Mouse (Mus musculus): ENCODE measurements around the gene Ly6g5c. TPM values are rescaled to one million over a fixed set of nuclear protein-coding genes. Genes with fewer than 3 reads are reported as not detected.

Ly6g5c gene
- polyA plus RNA-seq, 1 experiment from 2014 or later = not detected

GRCm38 (mm10) chr17:35141971-35142370 is 33.9 kb downstream of the Ly6g5c start:
- ATAC-seq = no peak
- WGBS (ENCODE audit: insufficient replicate concordance) = 72% methylated on average over 6 of the region's 6 CpGs
- TF ChIP-seq CTCF (IDR thresholded peaks at IDR 0.05; ENCODE audit: low read depth) (no peak), EP300 (IDR thresholded peaks at IDR 0.05; ENCODE audit: low read depth) (no peak)

GRCm38 (mm10) chr17:35146139-35146538 is 38.1 kb downstream of the Ly6g5c start:
- H3K9ac ChIP-seq (replicated peaks) = no peak overlapping the region
- H3K36me3 ChIP-seq (replicated peaks; ENCODE audit: insufficient read depth, low read length) = peaks cover 92% of the 10 kb centered on the region
- H3K27ac ChIP-seq (ENCODE audit: low read depth) = no peak overlapping the region
- DNase-seq = no peak
- ATAC-seq = no peak
- TF ChIP-seq CTCF (IDR thresholded peaks at IDR 0.05; ENCODE audit: low read depth) (no peak), EP300 (IDR thresholded peaks at IDR 0.05; ENCODE audit: low read depth) (no peak)
- H3K4me2 ChIP-seq (ENCODE audit: low read depth, low read length) = no peak overlapping the region
- H3K4me1 ChIP-seq (ENCODE audit: insufficient read depth) = 0 out of 2 replicates have a peak, but pooled peaks cover 2% of the 10 kb centered on the region
- H3K27me3 ChIP-seq (ENCODE audit: insufficient read depth, low read length) = no peaks in the 10 kb centered on the region
- 87% methylated on average over 5 of the region's 5 CpGs for WGBS (ENCODE audit: insufficient replicate concordance)
- no peak overlapping the region for H3K4me3 ChIP-seq (ENCODE audit: low read depth, low read length)
- H3K9me3 ChIP-seq (ENCODE audit: low read length) = no peaks in the 10 kb centered on the region

More at GRCm38 (mm10) chr17:35141971-35142370, 33.9 kb downstream of the Ly6g5c start:
- DNase-seq = no peak
- Histone ChIP-seq H3K9ac (replicated peaks) (no peak overlapping the region), H3K36me3 (replicated peaks; ENCODE audit: insufficient read depth, low read length) (peaks cover 91% of the 10 kb centered on the region), H3K27me3 (ENCODE audit: insufficient read depth, low read length) (no peaks in the 10 kb centered on the region), H3K4me3 (ENCODE audit: low read depth, low read length) (no peak overlapping the region), H3K4me2 (ENCODE audit: low read depth, low read length) (no peak overlapping the region), H3K9me3 (ENCODE audit: low read length) (no peaks in the 10 kb centered on the region), H3K27ac (ENCODE audit: low read depth) (no peak overlapping the region), H3K4me1 (ENCODE audit: insufficient read depth) (peaks cover 4% of the 10 kb centered on the region)

GRCm38 (mm10) chr17:35147348-35147747 is 39.3 kb downstream of the Ly6g5c start:
- Histone ChIP-seq H3K27me3 (ENCODE audit: insufficient read depth, low read length) (no peaks in the 10 kb centered on the region), H3K27ac (ENCODE audit: low read depth) (no peak overlapping the region), H3K9me3 (ENCODE audit: low read length) (no peaks in the 10 kb centered on the region), H3K9ac (replicated peaks) (no peak overlapping the region), H3K36me3 (replicated peaks; ENCODE audit: insufficient read depth, low read length) (peaks cover 90% of the 10 kb centered on the region), H3K4me3 (ENCODE audit: low read depth, low read length) (no peak overlapping the region), H3K4me2 (ENCODE audit: low read depth, low read length) (no peak overlapping the region), H3K4me1 (ENCODE audit: insufficient read depth) (0 out of 2 replicates have a peak, but pooled peaks cover 2% of the 10 kb centered on the region)
- TF ChIP-seq CTCF (IDR thresholded peaks at IDR 0.05; ENCODE audit: low read depth) (no peak), EP300 (IDR thresholded peaks at IDR 0.05; ENCODE audit: low read depth) (no peak)
- ATAC-seq (no peak), DNase-seq (no peak)
- WGBS (ENCODE audit: insufficient replicate concordance) = 63% methylated on average over 3 of the region's 3 CpGs

- Histone ChIP-seq H3K36me3 (replicated peaks; ENCODE audit: insufficient read depth, low read length) (peaks cover 90% of the 10 kb centered on the region), H3K4me2 (ENCODE audit: low read depth, low read length) (no peak overlapping the region), H3K4me3 (ENCODE audit: low read depth, low read length) (no peak overlapping the region), H3K9me3 (ENCODE audit: low read length) (no peaks in the 10 kb centered on the region), H3K4me1 (ENCODE audit: insufficient read depth) (0 out of 2 replicates have a peak, but pooled peaks cover 2% of the 10 kb centered on the region), H3K27me3 (ENCODE audit: insufficient read depth, low read length) (no peaks in the 10 kb centered on the region), H3K27ac (ENCODE audit: low read depth) (no peak overlapping the region), H3K9ac (replicated peaks) (no peak overlapping the region)
- TF ChIP-seq CTCF (IDR thresholded peaks at IDR 0.05; ENCODE audit: low read depth) (no peak), EP300 (IDR thresholded peaks at IDR 0.05; ENCODE audit: low read depth) (no peak)
- DNase-seq (no peak), ATAC-seq (0 out of 2 replicates have a peak, but pooled peaks have one; percentile 4)
- 63% methylated on average over 5 of the region's 5 CpGs for WGBS (ENCODE audit: insufficient replicate concordance)
Observed at GRCm38 (mm10) chr17:35147922-35148639, 40.0 kb downstream of the Ly6g5c start.

- Histone ChIP-seq H3K4me1 (ENCODE audit: insufficient read depth) (0 out of 2 replicates have a peak, but pooled peaks cover 2% of the 10 kb centered on the region), H3K27ac (ENCODE audit: low read depth) (no peak overlapping the region), H3K4me2 (ENCODE audit: low read depth, low read length) (no peak overlapping the region), H3K36me3 (replicated peaks; ENCODE audit: insufficient read depth, low read length) (peaks cover 90% of the 10 kb centered on the region), H3K9ac (replicated peaks) (no peak overlapping the region), H3K4me3 (ENCODE audit: low read depth, low read length) (no peak overlapping the region), H3K9me3 (ENCODE audit: low read length) (no peaks in the 10 kb centered on the region), H3K27me3 (ENCODE audit: insufficient read depth, low read length) (no peaks in the 10 kb centered on the region)
- 90% methylated on average over 4 of the region's 4 CpGs for WGBS (ENCODE audit: insufficient replicate concordance)
- TF ChIP-seq CTCF (IDR thresholded peaks at IDR 0.05; ENCODE audit: low read depth) (no peak), EP300 (IDR thresholded peaks at IDR 0.05; ENCODE audit: low read depth) (no peak)
- ATAC-seq (no peak), DNase-seq (no peak)
Observed at GRCm38 (mm10) chr17:35152121-35152520, 44.0 kb downstream of the Ly6g5c start.

GRCm38 (mm10) chr17:35153077-35153476 is 45.0 kb downstream of the Ly6g5c start:
- Histone ChIP-seq H3K4me2 (ENCODE audit: low read depth, low read length) (no peak overlapping the region), H3K9me3 (ENCODE audit: low read length) (no peaks in the 10 kb centered on the region), H3K27ac (ENCODE audit: low read depth) (no peak overlapping the region), H3K4me3 (ENCODE audit: low read depth, low read length) (no peak overlapping the region), H3K27me3 (ENCODE audit: insufficient read depth, low read length) (no peaks in the 10 kb centered on the region), H3K36me3 (replicated peaks; ENCODE audit: insufficient read depth, low read length) (peaks cover 94% of the 10 kb centered on the region), H3K4me1 (ENCODE audit: insufficient read depth) (0 out of 2 replicates have a peak, but pooled peaks cover 2% of the 10 kb centered on the region), H3K9ac (replicated peaks) (no peak overlapping the region)
- 91% methylated on average over 9 of the region's 9 CpGs for WGBS (ENCODE audit: insufficient replicate concordance)
- no peak for ATAC-seq
- TF ChIP-seq CTCF (IDR thresholded peaks at IDR 0.05; ENCODE audit: low read depth) = no peak
- no peak for TF ChIP-seq EP300 (IDR thresholded peaks at IDR 0.05; ENCODE audit: low read depth)
- no peak for DNase-seq
